Mouse (Mus musculus): ENCODE data around the gene Mustn1.

- TF ChIP-seq POLR2A (IDR thresholded peaks at IDR 0.05; ENCODE audit: insufficient read depth, low read length) (no peak), CTCF (IDR thresholded peaks at IDR 0.05; ENCODE audit: low read depth, low read length) (no peak)
Measured at GRCm38 (mm10) chr14:30837416-30837996, 41.5 kb upstream of the Mustn1 start.
